Mouse (Mus musculus) forebrain, embryonic 11.5 days (tissue): ENCODE measurements around the gene Gm47841. TPM values are rescaled to one million over a fixed set of nuclear protein-coding genes. Genes with fewer than 3 reads are reported as not detected.
A peak's percentile ranks its signal among the peaks of the same experiment; 100 is the strongest.

ENCODE experiments used
- ATAC-seq: fragments of 200-750 bp; cut with Nextera tagmentation; replicated peaks from 2 replicates; pipeline ENCODE4 v1.8.0; 2017; ENCODE audit warnings: moderate TSS enrichment; ENCODE audit not compliant: low FRiP score
- DNase-seq: peaks from one replicate; pipeline ENCODE4 v3.0.0-alpha.2; 2017; ENCODE audit warnings: low spot score
- H3K27ac ChIP-seq: fragments of 300-500 bp; sonication (generic); 2 replicates; pipeline ENCODE4 v1.5.1; 2014; ENCODE audit warnings: low read depth, low read length
- H3K27me3 ChIP-seq: fragments of 300-500 bp; sonication (generic); 2 replicates; pipeline ENCODE4 v1.6.1; 2014; ENCODE audit warnings: mild to moderate bottlenecking, low read length, mixed read lengths; ENCODE audit not compliant: control insufficient read depth, insufficient read depth
- H3K36me3 ChIP-seq: fragments of 300-500 bp; sonication (generic); 2 replicates; pipeline ENCODE4 v1.6.1; 2014; ENCODE audit warnings: mild to moderate bottlenecking, low read length, moderate library complexity, mixed read lengths; ENCODE audit not compliant: control insufficient read depth, insufficient read depth
- H3K4me1 ChIP-seq: fragments of 300-500 bp; sonication (generic); replicated peaks from 2 replicates; pipeline ENCODE4 v1.6.1; 2014; ENCODE audit warnings: low read length, mixed read lengths; ENCODE audit not compliant: control insufficient read depth, insufficient read depth
- H3K4me2 ChIP-seq: fragments of 300-500 bp; sonication (generic); 2 replicates; pipeline ENCODE4 v1.6.1; 2014; ENCODE audit warnings: low read depth, mild to moderate bottlenecking, low read length, moderate library complexity, mixed read lengths; ENCODE audit not compliant: severe bottlenecking
- H3K4me3 ChIP-seq: fragments of 300-500 bp; sonication (generic); 2 replicates; pipeline ENCODE4 v1.5.1; 2014; ENCODE audit warnings: low read depth, low read length
- H3K9ac ChIP-seq: fragments of 300-500 bp; sonication (generic); 2 replicates; pipeline ENCODE4 v1.6.1; 2014; ENCODE audit warnings: low read length
- H3K9me3 ChIP-seq: fragments of 300-500 bp; sonication (generic); 2 replicates; pipeline ENCODE4 v1.6.1; 2016; ENCODE audit warnings: low read length, mixed read lengths; ENCODE audit not compliant: control insufficient read depth
- WGBS: fragments of 180-500 bp; shearing (Covaris S2); extraction: QIAGEN DNeasy Blood & Tissue Kit; methylation state at CpG from one replicate; pipeline ENCODE4 v1.1.7; 2014; 5-methylcytosine and 5-hydroxymethylcytosine counted together
- polyA plus RNA-seq: library from polyadenylated mRNA; unstranded; fragments of >200 nt; fragmentation: Nextera tagmentation; extraction: Ambion mirVana; gene quantifications from 2 replicates; pipeline ENCODE4 v1.2.1, GENCODE M21; 2014

Gene Gm47841
- polyA plus RNA-seq, 1 experiment from 2014 or later, result not detected

DNA sequence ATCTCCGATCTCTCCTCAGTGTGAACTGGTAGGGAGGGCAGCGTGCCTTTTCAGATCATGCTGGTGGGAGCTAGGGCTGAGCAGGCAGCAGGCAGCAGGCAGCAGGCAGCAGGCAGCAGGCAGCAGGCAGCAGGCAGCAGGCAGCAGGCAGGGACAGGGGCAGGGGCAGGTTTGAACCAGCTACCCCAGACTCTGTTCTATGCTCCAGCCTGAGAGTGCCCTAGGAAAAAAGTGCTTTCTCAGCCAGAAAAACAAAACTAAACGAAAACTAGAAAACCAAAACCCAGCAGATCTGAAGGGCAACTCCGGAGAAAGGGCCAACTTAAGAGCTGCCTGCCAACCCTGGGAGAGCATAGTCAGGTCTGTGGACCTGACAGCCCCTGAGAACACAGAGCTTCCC is 21.5 kb upstream of the Gm47841 start:
- Histone ChIP-seq H3K36me3 (no peaks in the 10 kb centered on the region), H3K9me3 (no peaks in the 10 kb centered on the region), H3K9ac (no peak overlapping the region), H3K27me3 (no peaks in the 10 kb centered on the region), H3K4me3 (no peak overlapping the region), H3K4me1 (peaks cover 46% of the 10 kb centered on the region), H3K4me2 (no peak overlapping the region), H3K27ac (no peak overlapping the region)
- DNase-seq (no peak), ATAC-seq (no peak)
- 44% methylated on average over 4 of the region's 4 CpGs for WGBS

DNA sequence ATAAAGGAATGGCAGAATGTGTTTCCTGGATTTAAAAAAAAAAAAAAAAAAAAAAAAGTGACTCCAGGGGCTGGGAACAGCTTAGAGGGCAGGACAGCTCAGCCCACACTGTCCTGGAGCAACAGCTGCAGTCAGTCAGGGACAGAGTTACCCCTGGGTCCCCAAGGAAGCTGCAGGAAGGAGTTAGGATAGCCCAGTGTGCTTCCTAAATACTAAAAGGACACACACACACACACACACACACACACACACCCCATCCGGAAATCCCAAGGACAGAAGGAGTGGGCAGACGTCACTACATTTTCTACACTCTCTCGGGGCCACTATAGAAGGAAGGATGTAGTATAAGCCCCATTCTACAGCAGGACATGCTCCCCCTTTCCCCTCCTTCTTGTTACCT is 20.8 kb upstream of the Gm47841 start:
- H3K27ac ChIP-seq, result no peak overlapping the region

DNA sequence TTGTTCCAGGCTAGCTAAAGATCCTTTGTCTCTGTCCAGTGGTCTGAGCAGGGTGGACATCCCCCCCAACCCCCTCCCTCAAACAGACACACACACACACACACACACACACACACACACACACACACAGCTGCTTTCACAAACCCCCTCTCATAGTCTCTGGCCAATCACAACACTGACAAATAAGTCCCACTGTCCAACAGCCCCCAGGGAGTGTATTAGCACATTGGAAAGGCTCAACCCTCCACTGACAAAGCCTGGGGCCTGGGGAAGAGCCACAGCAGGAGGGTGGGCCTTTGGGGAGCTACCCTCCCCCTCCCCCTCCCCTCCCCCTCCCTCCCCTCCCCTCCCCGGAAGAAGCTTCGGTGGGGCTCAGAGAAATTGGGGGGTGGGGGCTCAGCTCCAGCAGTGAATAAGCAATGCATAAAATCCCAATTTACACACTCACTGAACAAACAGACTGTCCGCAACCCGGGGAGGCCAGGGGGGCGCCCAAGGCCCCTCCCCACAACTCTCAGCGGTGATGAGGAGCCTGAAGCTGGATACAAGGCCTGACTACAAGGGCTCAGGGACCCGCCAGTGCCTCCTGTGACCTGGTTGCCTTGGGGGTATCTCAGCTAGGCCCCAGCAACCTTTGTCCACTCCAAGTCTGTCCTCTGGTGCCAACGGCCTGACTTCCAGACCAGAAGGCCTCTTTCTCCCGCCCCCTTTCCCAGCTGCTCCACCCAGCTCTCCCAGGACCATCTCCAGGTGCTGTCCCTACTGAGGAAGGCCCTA is 19.9 kb upstream of the Gm47841 start:
- WGBS, result 5% methylated on average over 7 of the region's 9 CpGs
- peak overlapping the region; percentile 44 for H3K9ac ChIP-seq
- peaks cover 50% of the 10 kb centered on the region for H3K4me1 ChIP-seq
- H3K36me3 ChIP-seq, result no peaks in the 10 kb centered on the region
- ATAC-seq, result peak; percentile 77
- peak; percentile 70 for DNase-seq
- 0 out of 2 replicates have a peak overlapping the region, but pooled peaks have one; percentile 15 for H3K4me2 ChIP-seq
- H3K9me3 ChIP-seq, result no peaks in the 10 kb centered on the region
- H3K4me3 ChIP-seq, result no peak overlapping the region
- H3K27ac ChIP-seq, result peak overlapping the region; percentile 74
- no peaks in the 10 kb centered on the region for H3K27me3 ChIP-seq

More for the DNA sequence above, 20.8 kb upstream of the Gm47841 start:
- Histone ChIP-seq H3K4me2 (no peak overlapping the region), H3K4me1 (peaks cover 46% of the 10 kb centered on the region), H3K4me3 (no peak overlapping the region), H3K9me3 (no peaks in the 10 kb centered on the region), H3K9ac (no peak overlapping the region), H3K36me3 (no peaks in the 10 kb centered on the region), H3K27me3 (no peaks in the 10 kb centered on the region)
- ATAC-seq, result no peak
- 55% methylated on average over 3 of the region's 3 CpGs for WGBS
- no peak for DNase-seq

DNA sequence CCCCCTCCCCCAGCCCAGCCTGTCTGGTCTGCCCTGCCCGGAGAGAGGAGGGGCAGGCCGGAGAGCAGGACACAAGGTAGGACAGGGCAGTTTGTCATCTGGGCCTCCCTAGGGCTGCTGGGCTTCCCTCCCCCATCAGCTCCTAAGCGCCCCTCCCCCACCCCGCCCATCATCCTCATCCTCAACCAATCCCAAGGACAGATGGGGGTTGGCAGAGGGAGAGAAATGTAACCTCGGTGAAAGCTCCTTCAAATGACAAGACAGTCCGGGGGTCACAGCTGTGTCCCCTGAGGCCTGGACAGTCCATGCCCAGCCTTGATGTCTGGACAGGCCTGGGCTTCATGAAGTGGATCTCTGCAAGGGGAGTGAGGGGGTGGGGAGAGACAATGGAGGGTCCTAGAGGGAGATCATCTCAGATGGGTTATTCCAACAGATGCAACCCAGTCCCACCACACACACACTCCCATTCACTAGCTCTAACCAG is 19.2 kb upstream of the Gm47841 start:
- Histone ChIP-seq H3K27me3 (no peaks in the 10 kb centered on the region), H3K4me2 (0 out of 2 replicates have a peak overlapping the region, but pooled peaks have one; percentile 15), H3K36me3 (no peaks in the 10 kb centered on the region), H3K9ac (peak overlapping the region; percentile 35; the same call in 1 of the 2 replicates), H3K9me3 (no peaks in the 10 kb centered on the region), H3K27ac (peak overlapping the region; percentile 74), H3K4me1 (peaks cover 53% of the 10 kb centered on the region), H3K4me3 (no peak overlapping the region)
- DNase-seq (no peak), ATAC-seq (peak; percentile 31; the same call in 1 of the 2 replicates)
- WGBS, result 4% methylated on average over 6 of the region's 6 CpGs

DNA sequence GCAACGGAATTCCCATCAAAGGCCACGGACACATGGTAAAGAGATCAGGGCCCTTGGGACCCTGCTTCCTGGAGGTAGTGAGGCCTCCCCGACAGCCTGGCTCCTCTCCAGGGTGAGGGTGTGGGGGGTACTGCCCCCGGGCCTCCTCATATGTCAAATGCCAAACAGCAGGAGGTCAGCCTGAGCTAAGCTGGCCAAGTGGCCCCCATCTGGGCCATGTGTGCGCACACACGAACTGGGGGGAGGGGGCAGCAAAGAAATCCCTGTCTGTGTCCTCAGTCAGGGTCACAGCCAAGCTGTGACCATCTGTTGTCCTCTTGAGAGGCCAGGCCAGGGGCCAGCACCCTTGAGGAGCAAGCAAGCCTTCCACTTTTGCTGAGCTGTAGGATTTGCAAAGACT is 17.9 kb upstream of the Gm47841 start:
- no peak overlapping the region for H3K4me2 ChIP-seq
- no peak overlapping the region for H3K27ac ChIP-seq
- no peaks in the 10 kb centered on the region for H3K36me3 ChIP-seq
- H3K4me1 ChIP-seq, result peaks cover 43% of the 10 kb centered on the region
- ATAC-seq (no peak), DNase-seq (no peak)
- no peak overlapping the region for H3K9ac ChIP-seq
- 30% methylated on average over 6 of the region's 6 CpGs for WGBS
- H3K27me3 ChIP-seq, result no peaks in the 10 kb centered on the region
- no peak overlapping the region for H3K4me3 ChIP-seq
- no peaks in the 10 kb centered on the region for H3K9me3 ChIP-seq

DNA sequence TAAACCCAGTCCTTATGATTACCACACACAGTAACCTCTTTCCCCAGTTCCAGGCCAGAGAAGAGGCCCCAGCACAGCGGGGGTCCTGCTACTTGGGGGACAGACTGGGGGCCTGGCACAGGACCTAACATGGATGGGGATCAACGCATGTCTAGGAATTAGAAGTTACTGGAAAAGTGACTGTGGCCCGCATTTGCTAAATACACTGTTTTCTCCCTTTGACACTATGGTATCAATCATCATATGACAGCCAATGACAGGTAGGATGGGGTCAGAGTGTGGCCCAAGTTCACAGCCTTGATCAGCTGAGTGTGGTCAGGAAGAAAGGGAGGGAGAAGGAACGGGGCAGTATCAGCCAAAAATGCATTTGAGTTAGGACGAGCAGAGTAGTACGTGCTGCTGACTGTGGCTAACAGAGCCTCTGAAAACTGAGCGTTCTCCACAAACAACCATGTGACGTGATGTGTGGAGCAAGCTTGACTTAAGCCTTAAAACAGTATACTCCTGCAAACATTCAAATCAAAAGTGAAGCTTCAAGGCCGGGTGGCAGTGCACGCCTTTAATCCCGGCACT is 13.2 kb upstream of the Gm47841 start:
- Histone ChIP-seq H3K4me2 (peak overlapping the region; percentile 15; the same call in 1 of the 2 replicates), H3K9ac (peak overlapping the region; percentile 35)

DNA sequence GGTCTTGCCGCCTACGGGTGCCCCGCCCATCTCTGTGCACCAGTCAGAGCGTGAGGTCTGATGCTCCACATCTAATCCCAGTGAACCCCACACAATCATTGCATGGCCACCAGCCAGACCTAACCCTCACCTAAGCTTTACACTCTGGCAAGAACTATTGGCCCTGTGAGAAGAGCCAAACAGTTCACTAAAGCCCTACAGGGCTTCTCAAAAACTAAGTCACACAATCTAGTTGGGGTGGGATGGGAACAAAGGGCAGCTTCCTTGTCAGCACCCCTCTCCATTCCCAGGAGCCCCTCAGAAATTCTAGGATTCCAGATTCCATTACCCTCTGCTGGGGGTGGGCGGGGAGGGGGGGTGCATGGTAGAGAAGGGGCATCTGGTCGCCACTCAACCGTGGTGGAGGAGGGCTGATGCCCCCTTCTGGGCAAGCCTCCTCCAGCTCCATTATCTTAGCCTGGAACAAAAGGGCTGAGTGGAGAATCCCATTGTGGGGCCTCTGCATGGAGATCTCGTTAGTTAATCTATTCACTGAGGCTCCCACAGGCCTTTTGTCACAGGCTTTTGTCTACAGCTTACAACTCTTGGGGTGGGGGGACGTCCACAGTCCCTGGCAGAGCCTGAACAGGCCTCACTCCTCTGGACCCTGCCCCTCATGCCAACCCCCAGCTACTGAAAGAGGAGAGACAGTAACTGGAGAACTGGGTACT is 12.5 kb upstream of the Gm47841 start:
- H3K4me2 ChIP-seq, result peak overlapping the region; percentile 15; the same call in 1 of the 2 replicates
- no peak for DNase-seq

More for the DNA sequence above, 13.2 kb upstream of the Gm47841 start:
- ATAC-seq (no peak), DNase-seq (no peak)
- 38% methylated on average over 11 of the region's 11 CpGs for WGBS
- Histone ChIP-seq H3K4me3 (no peak overlapping the region), H3K4me1 (peaks cover 20% of the 10 kb centered on the region), H3K36me3 (no peaks in the 10 kb centered on the region), H3K9me3 (no peaks in the 10 kb centered on the region), H3K27me3 (peaks cover 6% of the 10 kb centered on the region; the same call in 1 of the 2 replicates), H3K27ac (peak overlapping the region; percentile 53; the same call in 1 of the 2 replicates)

DNA sequence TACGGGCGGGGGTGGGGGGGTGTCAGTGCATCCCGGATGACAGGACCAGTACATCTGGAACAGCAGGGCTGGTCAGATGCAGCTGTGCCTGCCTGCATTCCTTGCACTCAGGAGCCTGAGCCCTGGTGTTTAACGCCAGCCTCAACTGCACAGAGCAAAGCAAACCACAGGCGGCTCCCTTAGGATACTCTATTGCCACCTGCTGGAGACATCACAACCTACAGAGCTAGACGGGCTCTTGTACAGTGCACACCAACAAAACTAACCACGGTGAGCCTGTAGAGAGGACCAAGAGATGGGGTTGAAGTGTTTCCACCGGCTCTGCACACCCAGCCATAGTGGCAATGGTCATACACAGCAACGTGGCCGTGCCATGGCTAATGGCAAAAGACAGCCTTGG is 9.0 kb upstream of the Gm47841 start:
- H3K4me3 ChIP-seq, result no peak overlapping the region
- no peak overlapping the region for H3K4me2 ChIP-seq
- H3K9ac ChIP-seq, result no peak overlapping the region
- H3K4me1 ChIP-seq, result peaks cover 25% of the 10 kb centered on the region
- WGBS, result 45% methylated on average over 10 of the region's 10 CpGs
- DNase-seq, result peak; percentile 69
- no peak overlapping the region for H3K27ac ChIP-seq
- H3K27me3 ChIP-seq, result peaks cover 43% of the 10 kb centered on the region
- no peaks in the 10 kb centered on the region for H3K9me3 ChIP-seq
- no peaks in the 10 kb centered on the region for H3K36me3 ChIP-seq
- ATAC-seq, result peak; percentile 66; the same call in 1 of the 2 replicates

More for the DNA sequence above, 12.5 kb upstream of the Gm47841 start:
- H3K9ac ChIP-seq, result peak overlapping the region; percentile 35
- peak; percentile 44; the same call in 1 of the 2 replicates for ATAC-seq
- 17% methylated on average over 9 of the region's 9 CpGs for WGBS
- no peak overlapping the region for H3K4me3 ChIP-seq
- peaks cover 18% of the 10 kb centered on the region for H3K4me1 ChIP-seq
- H3K27me3 ChIP-seq, result peaks cover 12% of the 10 kb centered on the region
- H3K36me3 ChIP-seq, result no peaks in the 10 kb centered on the region
- H3K27ac ChIP-seq, result peak overlapping the region; percentile 53; the same call in 1 of the 2 replicates
- no peaks in the 10 kb centered on the region for H3K9me3 ChIP-seq
